Mouse (Mus musculus): ENCODE results near the gene Pakap.

The Pakap gene

GRCm38 (mm10) chr4:57833060-57833459 is 265.1 kb downstream of the Pakap start:
- peak; percentile 75 for DNase-seq (ENCODE audit: low read depth, low spot score)

GRCm38 (mm10) chr4:57834141-57834540 is 266.2 kb downstream of the Pakap start:
- DNase-seq (ENCODE audit: low read depth, low spot score), result peak; percentile 99

- no peak for DNase-seq (ENCODE audit: low read depth, low spot score)
These were observed 269.1 kb downstream of the Pakap start for GRCm38 (mm10) chr4:57837089-57837488.

GRCm38 (mm10) chr4:57839343-57839742 is 271.4 kb downstream of the Pakap start:
- no peak for DNase-seq (ENCODE audit: low read depth, low spot score)

- DNase-seq (ENCODE audit: low read depth, low spot score), result peak; percentile 97
These were observed 273.9 kb downstream of the Pakap start for GRCm38 (mm10) chr4:57841911-57842310.

- no peak for DNase-seq (ENCODE audit: low read depth, low spot score)
These were observed 274.7 kb downstream of the Pakap start for GRCm38 (mm10) chr4:57842472-57843305.

- DNase-seq (ENCODE audit: low read depth, low spot score), result peak; percentile 86
These were observed 277.1 kb downstream of the Pakap start for GRCm38 (mm10) chr4:57845031-57845431.

- no peak for DNase-seq (ENCODE audit: low read depth, low spot score)
These were observed 277.7 kb downstream of the Pakap start for GRCm38 (mm10) chr4:57845541-57846210.

- DNase-seq (ENCODE audit: low read depth, low spot score), result no peak
These were observed 278.5 kb downstream of the Pakap start for GRCm38 (mm10) chr4:57846381-57846990.

GRCm38 (mm10) chr4:57846991-57847422 is 279.0 kb downstream of the Pakap start:
- peak; percentile 93 for DNase-seq (ENCODE audit: low read depth, low spot score)

- no peak for DNase-seq (ENCODE audit: low read depth, low spot score)
These were observed 279.7 kb downstream of the Pakap start for GRCm38 (mm10) chr4:57847676-57848075.

GRCm38 (mm10) chr4:57849465-57849864 is 281.5 kb downstream of the Pakap start:
- no peak for DNase-seq (ENCODE audit: low read depth, low spot score)

GRCm38 (mm10) chr4:57851731-57852130 is 283.8 kb downstream of the Pakap start:
- peak; percentile 80 for DNase-seq (ENCODE audit: low read depth, low spot score)

GRCm38 (mm10) chr4:57852461-57853040 is 284.6 kb downstream of the Pakap start:
- DNase-seq (ENCODE audit: low read depth, low spot score), result peak; percentile 83

- DNase-seq (ENCODE audit: low read depth, low spot score), result no peak
These were observed 286.2 kb downstream of the Pakap start for GRCm38 (mm10) chr4:57854181-57854580.

- DNase-seq (ENCODE audit: low read depth, low spot score), result no peak
These were observed 287.4 kb downstream of the Pakap start for GRCm38 (mm10) chr4:57855281-57855941.

- DNase-seq (ENCODE audit: low read depth, low spot score), result no peak
These were observed 288.7 kb downstream of the Pakap start for GRCm38 (mm10) chr4:57856673-57857072.

GRCm38 (mm10) chr4:57860204-57860611 is 292.2 kb downstream of the Pakap start:
- DNase-seq (ENCODE audit: low read depth, low spot score), result no peak

GRCm38 (mm10) chr4:57861166-57861565 is 293.2 kb downstream of the Pakap start:
- peak; percentile 55 for DNase-seq (ENCODE audit: low read depth, low spot score)

GRCm38 (mm10) chr4:57861856-57862255 is 293.9 kb downstream of the Pakap start:
- no peak for DNase-seq (ENCODE audit: low read depth, low spot score)

- no peak for DNase-seq (ENCODE audit: low read depth, low spot score)
These were observed 294.4 kb downstream of the Pakap start for GRCm38 (mm10) chr4:57862269-57862986.

Measured in R1 (cell line).